23 mouse cellular contexts compared by ENCODE assay signal in genomic region chr9:70248826-70249225, GRCm38 (mm10). TPM values are rescaled to one million over a fixed set of nuclear protein-coding genes. Genes with fewer than 3 reads are reported as not detected.
A peak's percentile ranks its signal among the peaks of the same experiment; 100 is the strongest.
DNase-seq lines count a peak whose midpoint lies in the region; ATAC-seq and TF ChIP-seq lines count a peak whose summit lies in the region.
"Had no signal": no experiment of that assay in that cellular context is flagged by ENCODE, and none has a peak within 500 bp of the region (broad histone marks: within the 10 kb centered on the region; RNA-seq: fewer than 3 reads in every experiment).

No protein-coding gene starts in this region.

- 65% methylated on average over 4 of the region's 4 CpGs for WGBS in lung, postnatal 0 days
- 89% methylated on average over 4 of the region's 4 CpGs for WGBS in midbrain, embryonic 11.5 days

- TF ChIP-seq CTCF in lung, postnatal 0 days (IDR thresholded peaks at IDR 0.05) = no peak

- no peak for TF ChIP-seq EP300 in lung, postnatal 0 days (IDR thresholded peaks at IDR 0.05)

- H3K36me3 ChIP-seq in lung, postnatal 0 days (ENCODE audit: insufficient read depth, low read length) = no peaks in the 10 kb centered on the region
- H3K36me3 ChIP-seq in midbrain, embryonic 11.5 days (ENCODE audit: control insufficient read depth, insufficient read depth, low read length) = no peaks in the 10 kb centered on the region
- H3K36me3 ChIP-seq: embryonic facial prominence, embryonic 12.5 days; heart, embryonic 15.5 days; hindbrain, embryonic 10.5 days; midbrain, embryonic 13.5 days; neural tube, embryonic 15.5 days had no signal

- H3K4me2 ChIP-seq in lung, postnatal 0 days (replicated peaks; ENCODE audit: low read depth, low read length) = no peak overlapping the region
- H3K4me2 ChIP-seq in midbrain, embryonic 11.5 days = no peak overlapping the region
- H3K4me2 ChIP-seq: embryonic facial prominence, embryonic 12.5 days; heart, embryonic 15.5 days; midbrain, embryonic 13.5 days; neural tube, embryonic 15.5 days had no signal

- no peaks in the 10 kb centered on the region for H3K9me3 ChIP-seq in lung, postnatal 0 days (ENCODE audit: low read length)
- no peaks in the 10 kb centered on the region for H3K9me3 ChIP-seq in midbrain, embryonic 11.5 days (ENCODE audit: control insufficient read depth, low read length)
- H3K9me3 ChIP-seq: embryonic facial prominence, embryonic 12.5 days; heart, embryonic 15.5 days; hindbrain, embryonic 10.5 days; midbrain, embryonic 13.5 days; neural tube, embryonic 15.5 days had no signal

- H3K27ac ChIP-seq in lung, postnatal 0 days (ENCODE audit: low read length) = 0 out of 2 replicates have a peak overlapping the region, but pooled peaks have one; percentile 66
- H3K27ac ChIP-seq in midbrain, embryonic 11.5 days (ENCODE audit: low read depth, low read length) = no peak overlapping the region
- H3K27ac ChIP-seq: embryonic facial prominence, embryonic 12.5 days; heart, adult 2 months; heart, embryonic 15.5 days; hindbrain, embryonic 10.5 days; macrophage; midbrain, embryonic 13.5 days; neural tube, embryonic 15.5 days had no signal

- DNase-seq in adrenal gland, adult (ENCODE audit: inconsistent age in 2 of 2, low spot score in 1 of 2) = peak; percentile 54 to 84
- no peak for DNase-seq in adrenal gland, postnatal 10 days
- no peak for DNase-seq in lung, postnatal 0 days (ENCODE audit: low spot score)
- no peak for DNase-seq in lung, postnatal 36 days
- DNase-seq in adrenal gland, postnatal 36 days = peak; percentile 48 to 63
- DNase-seq in ovary, postnatal 14 days (ENCODE audit: low spot score) = no peak
- no peak for DNase-seq in midbrain, embryonic 11.5 days (ENCODE audit: low spot score, missing footprints)
- no peak for DNase-seq in kidney, postnatal 14 days
- DNase-seq: cerebellum, adult 9-10 months; heart, adult 2 months; kidney, adult 9 months; kidney, postnatal 4 days; liver; lung, adult 2 months; thymus, adult 2 months had no signal

- peaks cover 18% of the 10 kb centered on the region; the same call in 1 of the 2 replicates for H3K4me1 ChIP-seq in lung, postnatal 0 days (ENCODE audit: insufficient read depth, low read depth, low read length)
- H3K4me1 ChIP-seq in midbrain, embryonic 11.5 days (ENCODE audit: control insufficient read depth, insufficient read depth, low read length) = no peaks in the 10 kb centered on the region
- H3K4me1 ChIP-seq: midbrain, embryonic 13.5 days; neural tube, embryonic 15.5 days had no signal

- ATAC-seq in lung, postnatal 0 days = peak; percentile 29; the same call in 1 of the 2 replicates
- ATAC-seq in midbrain, embryonic 11.5 days (ENCODE audit: low FRiP score) = no peak
- ATAC-seq: activated CD4-positive, CD25-positive, alpha-beta regulatory T cell, adult 4 months; forebrain, embryonic 16.5 days; midbrain, embryonic 13.5 days had no signal

- no peak overlapping the region for H3K4me3 ChIP-seq in lung, postnatal 0 days (ENCODE audit: low read depth, low read length)
- no peak overlapping the region for H3K4me3 ChIP-seq in midbrain, embryonic 11.5 days (ENCODE audit: low read depth, low read length)
- H3K4me3 ChIP-seq: embryonic facial prominence, embryonic 12.5 days; heart, adult 2 months; heart, embryonic 15.5 days; hindbrain, embryonic 10.5 days; midbrain, embryonic 13.5 days; neural tube, embryonic 15.5 days had no signal

- H3K9ac ChIP-seq in lung, postnatal 0 days (replicated peaks; ENCODE audit: low read depth) = no peak overlapping the region
- no peak overlapping the region for H3K9ac ChIP-seq in midbrain, embryonic 11.5 days (ENCODE audit: low read length)
- H3K9ac ChIP-seq: embryonic facial prominence, embryonic 12.5 days; heart, embryonic 15.5 days; midbrain, embryonic 13.5 days; neural tube, embryonic 15.5 days had no signal

- no peaks in the 10 kb centered on the region for H3K27me3 ChIP-seq in lung, postnatal 0 days (replicated peaks; ENCODE audit: insufficient read depth, low read length)
- no peaks in the 10 kb centered on the region for H3K27me3 ChIP-seq in midbrain, embryonic 11.5 days (ENCODE audit: control insufficient read depth, insufficient read depth, low read length)
- H3K27me3 ChIP-seq: embryonic facial prominence, embryonic 12.5 days; heart, embryonic 15.5 days; midbrain, embryonic 13.5 days; neural tube, embryonic 15.5 days had no signal

RNA-seq across cellular contexts. Expression of gene Myo1e, which starts 41.7 kb away (rescaled TPM):
- total RNA-seq in adrenal gland, postnatal 10 days (2021) = 10 to 100 TPM; 17.9 to 19.5 TPM
- 36.0 and 43.0 TPM in 2 replicates for polyA plus RNA-seq in lung, postnatal 0 days (2015; fragmentation: Nextera tagmentation; extraction: Ambion mirVana)
- 10 to 100 TPM; 20.6 to 26.8 TPM for total RNA-seq in adrenal gland, postnatal 36 days (2021)
- polyA plus RNA-seq in midbrain, embryonic 11.5 days (2014; fragmentation: Nextera tagmentation; extraction: Ambion mirVana) = 9.5 and 9.7 TPM in 2 replicates

Comparison
In these comparisons a context has a peak if more than half of its experiments do, and no peak if none do; other contexts are left out.
1. DNase-seq: peak in adrenal gland, adult (2 of 2) and adrenal gland, postnatal 36 days (2 of 2); none in adrenal gland, postnatal 10 days (single experiment), lung, postnatal 0 days (single experiment), lung, postnatal 36 days (single experiment), ovary, postnatal 14 days (single experiment), midbrain, embryonic 11.5 days (single experiment) and kidney, postnatal 14 days (single experiment).